Mouse (Mus musculus): ENCODE data around the gene Lpar1. TPM values are rescaled to one million over a fixed set of nuclear protein-coding genes. Genes with fewer than 3 reads are reported as not detected.

The Lpar1 gene
- polyA plus RNA-seq, 1 experiment: 15.4 TPM

DNA sequence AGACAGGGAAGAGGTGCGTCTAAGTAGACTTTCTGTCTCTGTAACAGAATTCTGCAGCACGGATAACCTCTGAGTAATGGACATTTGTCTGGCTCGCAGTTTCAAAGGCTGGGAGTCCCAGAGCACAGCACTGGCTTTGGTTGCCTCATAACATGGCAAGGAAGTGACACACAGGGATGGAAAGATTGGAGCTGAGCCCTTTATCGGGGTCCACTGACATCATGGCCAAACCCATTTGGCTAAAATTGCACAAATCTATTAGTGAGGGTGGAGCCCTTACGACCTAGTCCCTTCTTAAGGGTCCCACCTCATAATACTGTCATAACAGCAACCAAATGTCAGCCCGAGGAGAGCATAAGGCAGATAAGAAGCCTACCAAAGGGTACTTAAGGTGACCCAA is 22.1 kb upstream of the Lpar1 start:
- DNase-seq: peak; percentile 16
- Histone ChIP-seq H3K4me3 (ENCODE audit: insufficient read depth, low read depth, low read length) (no peak overlapping the region), H3K27me3 (replicated peaks; ENCODE audit: control insufficient read depth, insufficient read depth, low read length) (no peaks in the 10 kb centered on the region), H3K27ac (ENCODE audit: insufficient read depth, low read depth, low read length) (no peak overlapping the region), H3K36me3 (ENCODE audit: control insufficient read depth, insufficient read depth, low read length) (no peaks in the 10 kb centered on the region), H3K4me1 (ENCODE audit: control insufficient read depth, insufficient read depth, low read length) (no peaks in the 10 kb centered on the region)
- no peak for TF ChIP-seq POLR2A (IDR thresholded peaks at IDR 0.05; ENCODE audit: low read depth, low read length)
- TF ChIP-seq CTCF (conservative IDR thresholded peaks at IDR 0.05; ENCODE audit: insufficient read depth, insufficient read length, low read depth, low read length): no peak
- 79% methylated on average over 6 of the region's 6 CpGs for WGBS

DNA sequence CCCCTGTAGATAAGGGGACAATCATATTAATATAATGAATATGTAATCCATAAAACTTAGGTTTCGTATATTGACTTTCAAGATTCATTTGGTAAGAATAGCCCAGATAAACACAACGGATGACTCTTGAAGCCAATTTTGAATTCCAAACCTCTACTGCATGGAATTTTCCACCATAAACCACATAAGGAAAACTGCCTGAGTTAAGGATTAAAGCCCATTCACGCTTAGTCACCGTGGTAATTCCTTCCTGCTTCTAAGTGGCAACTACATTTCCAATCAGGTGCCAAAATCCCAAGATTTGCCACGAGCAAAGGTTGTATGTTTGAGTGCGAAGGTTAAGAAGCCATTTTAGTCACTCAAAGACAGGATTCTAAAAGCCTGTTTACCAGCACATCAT is 20.3 kb upstream of the Lpar1 start:
- no peak for DNase-seq
- WGBS: 58% methylated on average over 6 of the region's 6 CpGs
- no peaks in the 10 kb centered on the region for H3K27me3 ChIP-seq (replicated peaks; ENCODE audit: control insufficient read depth, insufficient read depth, low read length)
- H3K4me3 ChIP-seq (ENCODE audit: insufficient read depth, low read depth, low read length): no peak overlapping the region
- H3K27ac ChIP-seq (ENCODE audit: insufficient read depth, low read depth, low read length): no peak overlapping the region
- TF ChIP-seq POLR2A (IDR thresholded peaks at IDR 0.05; ENCODE audit: low read depth, low read length) (no peak), CTCF (conservative IDR thresholded peaks at IDR 0.05; ENCODE audit: insufficient read depth, insufficient read length, low read depth, low read length) (no peak)
- H3K36me3 ChIP-seq (ENCODE audit: control insufficient read depth, insufficient read depth, low read length): no peaks in the 10 kb centered on the region
- no peaks in the 10 kb centered on the region for H3K4me1 ChIP-seq (ENCODE audit: control insufficient read depth, insufficient read depth, low read length)

DNA sequence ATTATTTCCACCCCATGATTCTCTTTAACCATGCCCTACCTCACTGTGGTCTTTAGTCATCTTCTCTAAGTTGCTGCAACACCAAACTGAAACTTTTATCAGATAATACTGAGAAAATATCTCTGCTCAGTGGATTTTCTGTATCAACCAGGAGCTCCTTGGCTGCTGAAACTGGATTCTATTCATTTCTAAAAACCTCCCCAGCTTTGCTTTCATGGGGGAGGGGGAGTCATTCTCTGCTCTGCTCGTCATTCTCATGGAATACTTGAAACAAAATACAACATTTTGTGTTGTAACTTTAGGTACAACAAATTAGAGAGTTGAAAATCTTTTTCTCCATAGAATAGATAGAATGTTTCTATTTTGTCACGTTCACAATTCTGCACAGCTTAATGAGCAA is 18.7 kb upstream of the Lpar1 start:
- DNase-seq: no peak
- Histone ChIP-seq H3K27ac (ENCODE audit: insufficient read depth, low read depth, low read length) (no peak overlapping the region), H3K27me3 (replicated peaks; ENCODE audit: control insufficient read depth, insufficient read depth, low read length) (no peaks in the 10 kb centered on the region), H3K4me3 (ENCODE audit: insufficient read depth, low read depth, low read length) (no peak overlapping the region), H3K4me1 (ENCODE audit: control insufficient read depth, insufficient read depth, low read length) (no peaks in the 10 kb centered on the region), H3K36me3 (ENCODE audit: control insufficient read depth, insufficient read depth, low read length) (no peaks in the 10 kb centered on the region)
- WGBS: 71% methylated on average over 2 of the region's 2 CpGs
- TF ChIP-seq CTCF (conservative IDR thresholded peaks at IDR 0.05; ENCODE audit: insufficient read depth, insufficient read length, low read depth, low read length) (no peak), POLR2A (IDR thresholded peaks at IDR 0.05; ENCODE audit: low read depth, low read length) (no peak)

DNA sequence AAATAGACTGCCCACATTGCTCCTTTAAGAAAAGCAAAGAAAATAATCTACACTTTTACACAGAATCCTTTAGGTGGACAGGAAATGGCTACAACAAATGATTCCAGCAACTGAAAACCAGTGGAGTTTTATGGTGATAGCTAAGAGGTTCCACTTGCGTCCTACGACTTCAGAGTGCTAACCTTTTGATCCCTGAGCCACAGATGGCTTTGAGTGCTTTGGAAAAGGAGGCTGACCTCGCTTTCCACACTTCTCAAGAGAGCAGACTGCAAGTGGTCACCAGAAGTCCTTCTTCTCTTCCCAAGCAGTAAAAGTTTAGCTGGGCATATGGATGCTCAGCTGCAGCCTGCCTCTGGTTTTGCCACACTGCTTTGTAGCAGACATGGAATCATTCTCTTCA is 18.0 kb upstream of the Lpar1 start:
- Histone ChIP-seq H3K27ac (ENCODE audit: insufficient read depth, low read depth, low read length) (no peak overlapping the region), H3K4me3 (ENCODE audit: insufficient read depth, low read depth, low read length) (no peak overlapping the region), H3K4me1 (ENCODE audit: control insufficient read depth, insufficient read depth, low read length) (no peaks in the 10 kb centered on the region), H3K36me3 (ENCODE audit: control insufficient read depth, insufficient read depth, low read length) (no peaks in the 10 kb centered on the region), H3K27me3 (replicated peaks; ENCODE audit: control insufficient read depth, insufficient read depth, low read length) (no peaks in the 10 kb centered on the region)
- DNase-seq: no peak
- 48% methylated on average over 3 of the region's 3 CpGs for WGBS
- TF ChIP-seq POLR2A (IDR thresholded peaks at IDR 0.05; ENCODE audit: low read depth, low read length) (no peak), CTCF (conservative IDR thresholded peaks at IDR 0.05; ENCODE audit: insufficient read depth, insufficient read length, low read depth, low read length) (no peak)

DNA sequence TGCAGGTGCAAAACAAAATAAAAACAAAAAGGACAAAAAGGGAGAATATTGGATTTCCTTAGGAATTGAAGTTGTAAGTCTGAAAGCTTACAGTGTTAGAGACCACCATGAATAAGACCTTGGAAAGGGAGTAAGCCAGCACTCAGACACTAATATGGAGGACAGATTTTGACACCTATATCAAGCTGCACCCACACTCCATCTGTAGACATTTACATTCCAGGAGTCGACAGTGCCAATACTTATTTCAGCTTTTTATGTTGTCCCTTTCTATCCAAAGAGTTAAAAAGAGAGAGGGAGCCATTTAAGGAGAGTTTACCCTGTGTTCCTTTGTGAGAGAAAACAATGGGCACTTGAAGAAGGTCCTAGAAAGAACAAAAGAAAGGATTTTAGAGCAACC is 17.5 kb upstream of the Lpar1 start:
- H3K4me3 ChIP-seq (ENCODE audit: insufficient read depth, low read depth, low read length): no peak overlapping the region
- TF ChIP-seq POLR2A (IDR thresholded peaks at IDR 0.05; ENCODE audit: low read depth, low read length) (no peak), CTCF (conservative IDR thresholded peaks at IDR 0.05; ENCODE audit: insufficient read depth, insufficient read length, low read depth, low read length) (no peak)
- H3K36me3 ChIP-seq (ENCODE audit: control insufficient read depth, insufficient read depth, low read length): no peaks in the 10 kb centered on the region
- no peak overlapping the region for H3K27ac ChIP-seq (ENCODE audit: insufficient read depth, low read depth, low read length)
- H3K27me3 ChIP-seq (replicated peaks; ENCODE audit: control insufficient read depth, insufficient read depth, low read length): no peaks in the 10 kb centered on the region
- H3K4me1 ChIP-seq (ENCODE audit: control insufficient read depth, insufficient read depth, low read length): no peaks in the 10 kb centered on the region
- DNase-seq: no peak
- 67% methylated on average over 1 of the region's 1 CpGs for WGBS

DNA sequence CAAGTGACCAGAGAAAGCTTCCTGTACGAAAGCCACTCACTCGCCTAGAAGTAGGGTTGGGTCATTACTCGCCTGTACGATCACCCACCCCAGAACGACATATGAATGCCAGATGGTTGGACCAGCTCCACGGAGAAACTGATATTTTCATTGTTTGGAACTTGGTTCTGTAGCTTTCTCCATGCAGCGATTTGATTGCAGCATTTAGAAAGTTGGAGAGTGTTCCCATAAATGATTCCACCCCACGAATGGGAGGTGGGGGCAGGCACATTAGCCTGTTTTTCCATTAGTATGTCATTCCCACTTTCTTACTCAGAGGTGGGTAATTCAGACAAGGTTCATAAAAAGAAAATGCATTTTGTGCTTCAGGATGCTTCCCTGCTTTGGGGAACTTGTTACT is 14.8 kb upstream of the Lpar1 start:
- Histone ChIP-seq H3K4me1 (ENCODE audit: control insufficient read depth, insufficient read depth, low read length) (no peaks in the 10 kb centered on the region), H3K27ac (ENCODE audit: insufficient read depth, low read depth, low read length) (no peak overlapping the region), H3K4me3 (ENCODE audit: insufficient read depth, low read depth, low read length) (no peak overlapping the region), H3K27me3 (replicated peaks; ENCODE audit: control insufficient read depth, insufficient read depth, low read length) (no peaks in the 10 kb centered on the region; the same call in 1 of the 2 replicates), H3K36me3 (ENCODE audit: control insufficient read depth, insufficient read depth, low read length) (no peaks in the 10 kb centered on the region)
- no peak for DNase-seq
- TF ChIP-seq POLR2A (IDR thresholded peaks at IDR 0.05; ENCODE audit: low read depth, low read length): no peak
- WGBS: 71% methylated on average over 8 of the region's 8 CpGs

DNA sequence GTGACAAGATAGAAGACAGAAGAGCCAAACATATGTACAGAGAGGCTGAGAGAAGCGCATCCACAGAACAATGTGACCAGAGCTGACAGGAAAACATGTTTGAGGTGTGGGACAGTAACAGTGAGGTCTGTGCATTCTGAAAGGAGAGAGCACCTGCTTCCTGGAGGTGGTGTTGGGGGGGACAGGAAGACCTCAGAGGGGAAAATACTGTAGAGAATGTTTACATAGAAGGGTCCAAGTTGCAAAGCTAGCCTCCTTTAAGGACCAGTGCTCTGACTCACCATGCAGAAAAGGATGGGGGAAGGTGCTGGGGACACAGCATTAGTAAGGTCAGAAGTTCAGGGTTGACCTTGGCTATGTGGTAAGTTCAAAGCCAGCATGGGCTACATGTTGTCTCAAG is 9.1 kb upstream of the Lpar1 start:
- H3K4me3 ChIP-seq (ENCODE audit: insufficient read depth, low read depth, low read length): no peak overlapping the region
- TF ChIP-seq POLR2A (IDR thresholded peaks at IDR 0.05; ENCODE audit: low read depth, low read length) (no peak), CTCF (conservative IDR thresholded peaks at IDR 0.05; ENCODE audit: insufficient read depth, insufficient read length, low read depth, low read length) (no peak)
- DNase-seq: no peak
- WGBS: 76% methylated on average over 1 of the region's 1 CpGs
- no peaks in the 10 kb centered on the region for H3K4me1 ChIP-seq (ENCODE audit: control insufficient read depth, insufficient read depth, low read length)
- no peak overlapping the region for H3K27ac ChIP-seq (ENCODE audit: insufficient read depth, low read depth, low read length)
- no peaks in the 10 kb centered on the region for H3K36me3 ChIP-seq (ENCODE audit: control insufficient read depth, insufficient read depth, low read length)
- no peaks in the 10 kb centered on the region; the same call in 1 of the 2 replicates for H3K27me3 ChIP-seq (replicated peaks; ENCODE audit: control insufficient read depth, insufficient read depth, low read length)

DNA sequence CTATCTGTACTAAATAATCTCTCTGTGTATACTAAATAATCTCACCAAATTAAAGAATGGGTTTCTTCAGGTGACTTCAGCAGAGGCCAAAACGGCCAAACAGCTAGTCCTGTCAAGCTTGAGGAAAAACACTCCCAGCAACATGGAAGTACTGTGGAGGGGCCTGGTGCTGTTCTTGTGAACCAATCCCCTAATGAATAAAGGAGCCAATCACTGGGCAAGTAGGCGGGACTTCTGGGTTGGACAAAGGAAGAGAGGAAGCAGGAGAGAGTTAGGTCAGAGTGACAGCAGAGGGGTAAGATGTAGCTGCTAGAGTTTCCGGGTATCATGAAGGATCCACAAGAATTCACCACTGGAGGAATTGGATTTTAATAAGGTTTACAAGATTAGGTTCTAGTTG is 3.3 kb upstream of the Lpar1 start:
- Histone ChIP-seq H3K36me3 (ENCODE audit: control insufficient read depth, insufficient read depth, low read length) (no peaks in the 10 kb centered on the region), H3K27ac (ENCODE audit: insufficient read depth, low read depth, low read length) (no peak overlapping the region), H3K4me3 (ENCODE audit: insufficient read depth, low read depth, low read length) (no peak overlapping the region), H3K27me3 (replicated peaks; ENCODE audit: control insufficient read depth, insufficient read depth, low read length) (no peaks in the 10 kb centered on the region), H3K4me1 (ENCODE audit: control insufficient read depth, insufficient read depth, low read length) (no peaks in the 10 kb centered on the region)
- DNase-seq: no peak
- 87% methylated on average over 3 of the region's 3 CpGs for WGBS
- TF ChIP-seq POLR2A (IDR thresholded peaks at IDR 0.05; ENCODE audit: low read depth, low read length) (no peak), CTCF (conservative IDR thresholded peaks at IDR 0.05; ENCODE audit: insufficient read depth, insufficient read length, low read depth, low read length) (no peak)

All from kidney, adult 2 months (tissue).